Mouse (Mus musculus) kidney, adult 18-20 months (tissue): Measurements from ENCODE around the gene Klhl12.

Source experiments
- DNase-seq: peaks from one replicate; pipeline ENCODE4 v3.0.0; 2021

Klhl12 gene

GRCm38 (mm10) chr1:134450986-134451385 is 4.3 kb upstream of the Klhl12 start:
- DNase-seq, result peak; percentile 56

- no peak for DNase-seq
Measured at GRCm38 (mm10) chr1:134456060-134456459, 729 bp downstream of the Klhl12 start.

DNA sequence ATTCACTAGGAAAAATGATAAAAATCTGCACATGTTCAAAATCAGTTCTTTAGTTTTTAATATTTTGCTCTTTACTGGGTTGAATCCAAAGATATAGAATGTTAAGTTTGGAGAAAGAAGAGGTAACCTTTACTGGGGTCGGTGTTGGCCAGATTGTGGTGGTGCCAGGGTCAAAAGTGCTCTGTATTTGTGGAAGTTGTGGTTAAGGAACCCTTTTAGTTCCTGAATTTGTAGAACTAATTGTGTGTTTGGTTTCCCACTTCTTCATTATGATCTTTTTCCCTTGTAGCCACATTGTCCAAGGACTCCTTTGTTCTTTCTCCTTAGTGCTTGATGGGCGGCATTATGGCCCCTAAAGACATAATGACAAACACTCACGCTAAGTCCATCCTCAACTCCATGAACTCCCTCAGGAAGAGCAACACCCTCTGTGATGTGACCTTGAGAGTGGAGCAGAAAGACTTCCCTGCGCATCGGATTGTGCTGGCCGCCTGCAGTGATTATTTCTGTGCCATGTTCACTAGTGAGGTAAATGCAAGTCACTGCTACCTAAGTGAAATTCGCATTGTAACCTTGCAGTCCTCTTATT is 2.9 kb downstream of the Klhl12 start:
- DNase-seq, result no peak

DNA sequence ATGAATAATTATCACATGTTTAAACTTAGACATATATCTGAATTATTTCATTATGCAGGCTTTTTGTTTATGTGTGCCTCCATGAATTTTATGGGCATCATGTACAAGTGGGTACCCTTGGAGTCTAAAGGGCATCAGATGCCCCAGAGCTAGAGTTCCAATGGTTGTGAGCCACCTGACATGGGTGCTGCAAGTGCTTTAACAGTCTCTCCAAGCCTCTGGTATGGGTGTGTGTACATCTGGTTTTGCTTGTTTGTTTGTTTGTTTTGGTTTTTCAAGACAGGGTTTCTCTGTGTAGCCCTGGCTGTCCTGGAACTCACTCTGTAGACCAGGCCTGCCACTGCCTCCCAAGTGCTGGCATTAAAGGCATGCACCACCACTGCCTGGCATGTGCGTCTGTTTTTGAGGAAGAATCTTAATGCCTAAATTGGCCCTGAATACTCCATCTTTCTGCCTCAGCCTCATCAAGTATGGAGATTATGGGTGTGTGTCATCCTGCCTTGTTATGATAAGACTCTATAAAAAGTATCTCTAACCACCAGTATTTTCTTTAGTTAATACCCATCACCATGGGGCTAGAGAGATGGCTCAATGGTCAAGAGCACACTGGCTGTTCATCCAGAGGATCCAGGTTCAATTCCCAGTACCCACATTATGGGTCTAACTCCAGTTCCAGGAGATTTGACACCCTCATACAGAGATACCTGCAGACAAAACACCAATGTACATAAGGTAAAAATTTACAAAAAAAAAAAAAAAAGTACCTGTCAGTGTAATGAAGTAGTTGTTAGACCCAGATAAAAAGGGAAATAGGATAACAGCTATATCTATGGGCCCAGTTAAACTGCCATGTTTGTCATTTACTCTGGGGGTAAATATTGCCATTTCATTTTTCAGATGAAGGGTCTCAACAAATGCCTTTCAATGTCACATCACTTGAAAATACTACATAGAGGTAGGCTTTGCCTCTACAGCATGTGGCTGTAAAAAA is 5.3 kb downstream of the Klhl12 start:
- no peak for DNase-seq

DNA sequence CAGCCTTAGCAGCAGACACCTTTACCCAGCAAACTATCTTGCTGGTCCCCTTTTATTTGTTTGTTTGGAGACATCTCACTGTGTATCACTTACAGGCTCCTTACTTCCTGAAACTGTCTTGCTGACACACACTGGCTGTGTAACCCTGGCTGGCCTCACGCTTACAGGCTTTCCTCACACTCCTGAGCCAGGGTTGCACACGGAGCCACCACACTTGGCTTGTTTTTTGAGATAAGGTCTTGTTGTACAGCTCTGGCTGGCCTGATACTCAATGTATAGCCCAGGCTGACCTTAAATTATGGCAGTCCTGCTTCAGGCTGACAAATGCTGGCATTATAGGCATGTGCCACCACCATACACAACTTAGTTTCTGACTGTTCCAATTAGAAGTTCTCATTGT is 29.3 kb downstream of the Klhl12 start:
- DNase-seq, result no peak

DNA sequence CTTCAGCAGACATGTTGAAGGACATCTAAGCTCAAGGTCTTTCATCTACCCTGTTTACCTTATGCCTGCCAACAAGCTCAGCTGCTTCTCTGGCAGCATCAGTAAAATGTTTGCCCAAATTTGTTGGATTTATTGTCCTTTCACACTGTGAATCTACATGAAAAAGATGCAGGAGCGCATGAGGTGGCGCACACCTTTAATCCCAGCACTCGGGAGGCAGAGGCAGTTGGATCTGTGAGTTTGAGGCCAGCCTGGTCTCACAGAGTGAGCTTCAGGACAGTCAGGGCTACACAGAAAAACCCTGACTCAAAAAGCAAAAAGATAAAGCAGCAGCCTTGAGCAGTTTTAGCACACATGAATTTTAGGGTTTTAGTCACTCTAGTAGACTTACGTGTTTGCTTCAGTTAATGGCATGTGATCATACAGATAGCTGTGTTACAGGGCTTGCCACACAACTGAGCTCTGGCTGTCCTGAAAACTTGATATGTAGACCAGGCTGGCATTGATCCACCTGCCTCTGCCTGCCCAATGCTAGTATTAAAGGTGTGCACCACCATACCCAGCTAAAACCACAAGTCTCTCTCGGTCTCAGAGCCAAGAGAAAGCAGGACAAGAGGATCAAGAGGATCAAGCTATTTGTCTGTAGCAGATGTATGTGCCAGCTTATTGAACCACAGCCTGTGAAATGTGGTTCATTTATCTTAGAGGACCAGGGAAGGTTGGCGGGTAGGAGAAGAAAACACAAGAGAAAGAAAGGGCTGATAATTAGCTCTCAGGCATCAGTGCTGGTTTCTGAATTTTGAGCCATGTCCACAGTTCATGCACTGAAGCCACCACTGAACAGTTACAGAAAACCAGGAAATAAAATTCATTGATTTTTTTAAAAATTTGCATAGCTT is 35.8 kb downstream of the Klhl12 start:
- DNase-seq, result no peak

GRCm38 (mm10) chr1:134492276-134492675 is 36.9 kb downstream of the Klhl12 start:
- DNase-seq, result no peak

DNA sequence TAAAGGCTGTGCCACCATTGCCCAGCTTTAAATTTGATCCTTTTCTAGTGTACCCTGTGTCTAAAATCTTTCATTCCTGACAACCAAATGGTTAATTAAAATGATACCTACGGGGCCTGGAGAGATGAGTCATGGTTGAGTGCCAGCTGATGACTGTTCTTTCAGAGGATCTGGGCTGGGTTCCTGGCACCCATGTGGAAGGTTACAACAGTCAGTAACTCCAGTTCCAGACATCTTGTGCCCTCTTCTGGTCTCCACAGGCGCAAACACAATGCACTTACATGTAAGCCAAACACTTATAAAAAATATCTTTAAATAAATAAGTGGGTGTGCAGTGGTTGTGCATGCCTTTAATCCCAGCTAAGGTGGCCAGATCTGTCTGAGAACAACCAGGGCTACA is 38.2 kb downstream of the Klhl12 start:
- DNase-seq, result no peak

- DNase-seq, result no peak
Measured at GRCm38 (mm10) chr1:134493956-134494355, 38.6 kb downstream of the Klhl12 start.

GRCm38 (mm10) chr1:134494428-134495215 is 39.3 kb downstream of the Klhl12 start, which contains the start of gene Rabif:
TSS of gene Rabif (plus strand) at chr1:134494648.
- DNase-seq, result peak; percentile 99

DNA sequence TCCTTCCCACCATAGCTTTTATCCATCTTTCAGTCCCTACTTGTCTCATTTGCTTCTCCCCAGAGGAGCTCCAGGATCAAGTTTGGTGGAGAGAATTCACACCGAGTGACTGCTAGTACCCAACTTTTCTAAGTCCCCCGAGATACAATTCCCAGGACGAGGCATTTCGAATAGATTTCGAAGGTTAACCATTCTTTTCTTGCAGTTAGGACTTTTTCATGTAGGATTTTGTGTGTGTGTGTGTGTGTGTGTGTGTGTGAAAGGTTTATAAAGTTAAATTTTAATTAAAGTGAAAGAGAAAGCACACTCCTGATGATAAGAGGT is 39.8 kb downstream of the Klhl12 start:
- no peak for DNase-seq

- DNase-seq, result peak; percentile 40
Measured at GRCm38 (mm10) chr1:134495991-134496390, 40.7 kb downstream of the Klhl12 start.

- DNase-seq, result no peak
Measured at GRCm38 (mm10) chr1:134500916-134501315, 45.6 kb downstream of the Klhl12 start.

- DNase-seq, result no peak
Measured at GRCm38 (mm10) chr1:134506201-134506600, 50.9 kb downstream of the Klhl12 start.

DNA sequence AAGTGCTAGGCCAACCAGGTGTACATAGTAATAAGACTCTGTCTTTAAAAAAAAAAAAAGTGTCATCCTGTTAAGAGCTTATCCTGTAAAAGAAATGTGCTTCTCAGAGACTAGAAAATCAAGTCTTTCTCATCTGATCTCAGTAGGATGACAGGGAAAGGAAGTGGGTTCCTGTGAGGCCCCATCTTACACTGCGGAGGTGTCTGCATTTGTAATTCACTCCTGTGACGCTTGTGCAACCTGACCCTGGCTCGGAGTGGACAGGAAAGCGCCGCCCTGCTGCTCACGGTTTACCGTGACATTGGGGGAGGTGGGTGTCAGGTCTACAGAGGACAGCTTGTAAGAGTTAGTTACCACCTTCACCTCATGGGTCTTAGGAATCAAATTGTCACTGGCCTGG is 54.7 kb downstream of the Klhl12 start:
- no peak for DNase-seq

- DNase-seq, result no peak
Measured at GRCm38 (mm10) chr1:134512183-134512582, 56.9 kb downstream of the Klhl12 start.

- DNase-seq, result no peak
Measured at GRCm38 (mm10) chr1:134512584-134512983, 57.3 kb downstream of the Klhl12 start.

DNA sequence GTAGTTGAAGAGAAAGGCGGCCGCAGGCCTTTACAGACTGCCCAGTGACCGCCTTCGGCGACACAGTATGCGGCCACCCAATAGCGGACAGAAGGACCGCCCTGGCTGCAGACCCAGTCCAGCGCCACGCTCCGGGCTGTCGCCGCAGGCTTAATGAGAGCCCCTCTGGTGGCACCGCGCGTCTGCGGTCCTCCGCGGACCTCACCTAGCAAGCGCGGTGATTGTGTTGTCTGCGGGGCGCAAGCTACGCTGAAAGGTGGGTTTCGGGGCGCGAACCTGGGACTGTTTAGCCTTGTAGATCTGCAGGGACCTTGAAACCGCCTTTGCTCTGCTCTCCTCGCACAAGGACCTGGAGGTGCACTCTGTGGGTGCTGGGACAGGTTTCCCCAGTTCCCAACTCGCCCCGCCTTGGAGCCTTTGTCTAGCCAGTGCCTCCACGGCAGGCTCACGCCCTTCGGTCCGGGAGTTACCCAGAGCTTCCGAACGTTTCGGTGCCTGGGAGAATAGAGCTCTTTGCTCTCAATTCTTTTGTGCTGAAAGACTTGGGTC is 58.1 kb downstream of the Klhl12 start:
- DNase-seq, result peak; percentile 23

DNA sequence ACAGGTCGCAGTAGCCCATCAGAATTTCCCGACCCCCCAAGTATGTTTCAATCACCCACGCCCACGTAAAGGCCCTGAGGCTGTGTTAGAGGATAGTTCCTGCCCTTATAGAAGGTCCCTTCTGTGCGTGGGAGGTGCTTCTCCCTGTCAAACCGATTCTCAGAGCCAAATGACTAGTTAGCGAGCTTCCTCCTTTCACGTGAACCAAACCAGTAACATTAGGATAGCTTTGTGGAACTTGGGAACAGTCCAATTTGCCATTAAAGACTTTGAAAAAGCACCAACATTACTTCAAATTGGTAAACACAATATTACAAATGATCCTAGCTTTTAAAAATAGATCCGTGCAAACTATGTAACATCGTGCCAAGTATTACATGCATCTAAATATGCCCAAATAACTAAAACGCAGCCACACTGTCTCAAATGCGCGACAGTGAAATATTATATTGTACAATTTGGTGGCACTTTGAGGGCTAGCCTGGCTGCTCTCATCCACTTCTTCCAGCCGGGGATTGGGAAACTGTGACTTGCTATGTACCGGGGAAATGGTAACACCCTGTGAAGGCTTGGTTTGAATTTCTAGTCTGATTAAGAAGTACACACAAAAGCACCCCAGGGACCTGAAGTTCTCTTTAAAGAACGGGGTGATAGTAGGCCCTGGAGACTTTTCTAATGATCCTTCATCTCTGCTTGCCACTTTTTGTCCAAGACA is 58.7 kb downstream of the Klhl12 start:
- DNase-seq, result no peak

DNA sequence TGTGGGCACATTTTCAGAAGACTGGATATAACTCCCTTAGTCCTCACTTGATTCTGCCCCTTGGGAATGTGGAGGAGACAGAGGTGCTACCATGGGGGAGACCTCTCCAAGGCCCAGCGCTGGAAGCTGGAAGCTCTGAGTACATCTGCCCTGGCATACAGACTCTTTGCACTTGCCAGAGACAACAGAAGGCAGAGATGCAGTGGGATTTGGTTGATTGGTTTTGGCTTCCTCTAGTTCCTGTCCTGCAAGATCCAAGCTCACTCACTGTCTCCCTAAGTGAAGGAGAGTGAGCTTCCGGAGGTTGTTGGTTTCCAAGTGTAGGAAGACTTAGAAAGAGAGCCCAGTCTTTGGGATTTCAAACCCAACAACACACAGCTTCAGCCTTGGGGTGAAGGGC is 60.6 kb downstream of the Klhl12 start:
- DNase-seq, result no peak

GRCm38 (mm10) chr1:134516491-134517198 is 61.3 kb downstream of the Klhl12 start:
- no peak for DNase-seq
